ENCODE assay signal across 8 mouse cellular contexts in the genomic region with DNA sequence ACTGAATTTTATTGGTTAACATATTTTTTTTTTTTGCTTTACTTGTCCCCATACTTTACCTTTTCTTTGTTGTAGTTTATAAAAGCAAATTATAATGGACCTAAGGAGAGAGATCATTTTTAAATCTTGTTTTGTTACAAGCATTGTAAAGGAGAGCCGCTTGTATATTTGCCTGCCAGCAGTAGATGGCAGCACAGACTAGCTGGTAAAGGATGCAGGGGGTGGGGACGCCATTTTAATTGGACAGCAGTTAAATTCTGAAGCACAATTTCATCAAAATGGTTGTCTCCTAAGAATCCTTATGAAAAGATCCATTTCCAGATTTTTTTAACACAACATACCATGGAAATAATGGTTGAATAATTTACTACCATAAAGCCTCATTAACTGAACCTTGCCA.
DNase-seq lines count a peak whose midpoint lies in the region; ATAC-seq and TF ChIP-seq lines count a peak whose summit lies in the region.

No protein-coding gene starts in this region.

- no peak overlapping the region for H3K27ac ChIP-seq in liver, embryonic 12.5 days
- H3K27ac ChIP-seq in cerebellum, adult 2 months (ENCODE audit: insufficient read depth, low read length), result no peak overlapping the region

- H3K27me3 ChIP-seq in liver, embryonic 12.5 days (replicated peaks), result no peaks in the 10 kb centered on the region
- no peaks in the 10 kb centered on the region for H3K27me3 ChIP-seq in cerebellum, adult 2 months (ENCODE audit: control insufficient read depth, insufficient read depth, low read length)

- peak; percentile 1 for DNase-seq in cerebellum, adult 11-12 months
- DNase-seq in cerebellum, adult 11 months, result no peak
- DNase-seq in liver, result peak; percentile 7
- peak; percentile 12 to 14 for DNase-seq in cerebellum, adult 2 months
- DNase-seq in heart, postnatal 10 days, result peak; percentile 23 to 47
- no peak for DNase-seq in spleen, postnatal 10 days (ENCODE audit: low spot score in 2 of 2)

- H3K9me3 ChIP-seq in liver, embryonic 12.5 days (replicated peaks), result no peaks in the 10 kb centered on the region

- H3K9ac ChIP-seq in liver, embryonic 12.5 days, result no peak overlapping the region

- TF ChIP-seq POLR2A in cerebellum, adult 2 months (IDR thresholded peaks at IDR 0.05; ENCODE audit: borderline replicate concordance, insufficient read depth, low read length), result no peak

- no peak overlapping the region for H3K4me3 ChIP-seq in liver, embryonic 12.5 days
- no peak overlapping the region for H3K4me3 ChIP-seq in cerebellum, adult 2 months (replicated peaks; ENCODE audit: insufficient read depth, low read depth, low read length)

- intact Hi-C loops in heart, postnatal 10 days (cut with DNase I), result loop anchor here (1.0 to 5.0 kb wide), 2 partner anchors 257 to 563 kb away; no protein-coding TSS in a partner anchor

- WGBS in liver, embryonic 12.5 days (ENCODE audit: insufficient replicate concordance), result 9% methylated on average over 2 of the region's 2 CpGs
- WGBS in cerebellum, adult 2 months, result 26% methylated on average over 2 of the region's 2 CpGs

- TF ChIP-seq CTCF in cerebellum, adult 2 months (IDR thresholded peaks at IDR 0.05; ENCODE audit: borderline replicate concordance, insufficient read depth, low read depth, low read length), result peak; percentile 52; the same call in 1 of the 2 replicates

- H3K4me1 ChIP-seq in liver, embryonic 12.5 days, result no peaks in the 10 kb centered on the region
- H3K4me1 ChIP-seq in cerebellum, adult 2 months (ENCODE audit: control insufficient read depth, insufficient read depth, low read length), result no peaks in the 10 kb centered on the region

- no peaks in the 10 kb centered on the region for H3K36me3 ChIP-seq in liver, embryonic 12.5 days

- no peak overlapping the region for H3K4me2 ChIP-seq in liver, embryonic 12.5 days

- ATAC-seq in liver, embryonic 12.5 days, result no peak
- ATAC-seq in megakaryocyte-erythroid progenitor cell, adult 5-6 weeks (replicated peaks; ENCODE audit: low FRiP score, low TSS enrichment, poor library complexity, severe bottlenecking), result 0 out of 2 replicates have a peak, but pooled peaks have one; percentile 52

Comparison
In these comparisons a context has a peak if more than half of its experiments do, and no peak if none do; other contexts are left out.
1. DNase-seq: peak in cerebellum, adult 11-12 months (single experiment), liver (single experiment), cerebellum, adult 2 months (2 of 2) and heart, postnatal 10 days (2 of 2); none in cerebellum, adult 11 months (single experiment) and spleen, postnatal 10 days (0 of 2).